Mouse (Mus musculus): ENCODE data around the gene Tspan4. TPM values are rescaled to one million over a fixed set of nuclear protein-coding genes. Genes with fewer than 3 reads are reported as not detected.

Tspan4 gene
- polyA plus RNA-seq, 1 experiment from 2014 or later, result 91.2 TPM

- Histone ChIP-seq H3K4me2 (ENCODE audit: low read depth, low read length) (no peak overlapping the region), H3K4me3 (ENCODE audit: low read length) (no peak overlapping the region), H3K27me3 (ENCODE audit: control insufficient read depth, insufficient read depth, low read depth, low read length) (peaks cover 4% of the 10 kb centered on the region), H3K9me3 (ENCODE audit: control insufficient read depth, low read length) (no peaks in the 10 kb centered on the region), H3K4me1 (replicated peaks; ENCODE audit: control insufficient read depth, insufficient read depth, low read length) (peaks cover 15% of the 10 kb centered on the region), H3K36me3 (ENCODE audit: control insufficient read depth, insufficient read depth, low read length) (no peaks in the 10 kb centered on the region), H3K9ac (ENCODE audit: low read length) (no peak overlapping the region), H3K27ac (ENCODE audit: low read length) (no peak overlapping the region)
- 92% methylated on average over 1 of the region's 1 CpGs for WGBS
- no peak for ATAC-seq (ENCODE audit: low read depth)
Measured at GRCm38 (mm10) chr7:141486239-141486638, 11.2 kb downstream of the Tspan4 start.

GRCm38 (mm10) chr7:141487141-141487540 is 12.1 kb downstream of the Tspan4 start:
- Histone ChIP-seq H3K27ac (ENCODE audit: low read length) (no peak overlapping the region), H3K9me3 (ENCODE audit: control insufficient read depth, low read length) (no peaks in the 10 kb centered on the region), H3K4me2 (ENCODE audit: low read depth, low read length) (no peak overlapping the region), H3K27me3 (ENCODE audit: control insufficient read depth, insufficient read depth, low read depth, low read length) (peaks cover 4% of the 10 kb centered on the region), H3K36me3 (ENCODE audit: control insufficient read depth, insufficient read depth, low read length) (no peaks in the 10 kb centered on the region; the same call in 1 of the 2 replicates), H3K9ac (ENCODE audit: low read length) (no peak overlapping the region), H3K4me3 (ENCODE audit: low read length) (no peak overlapping the region), H3K4me1 (replicated peaks; ENCODE audit: control insufficient read depth, insufficient read depth, low read length) (peaks cover 8% of the 10 kb centered on the region)
- 60% methylated on average over 7 of the region's 7 CpGs for WGBS
- ATAC-seq (ENCODE audit: low read depth), result no peak

GRCm38 (mm10) chr7:141491151-141491550 is 16.1 kb downstream of the Tspan4 start:
- peaks cover 5% of the 10 kb centered on the region for H3K36me3 ChIP-seq (ENCODE audit: control insufficient read depth, insufficient read depth, low read length)
- no peak overlapping the region for H3K9ac ChIP-seq (ENCODE audit: low read length)
- no peaks in the 10 kb centered on the region for H3K27me3 ChIP-seq (ENCODE audit: control insufficient read depth, insufficient read depth, low read depth, low read length)
- H3K9me3 ChIP-seq (ENCODE audit: control insufficient read depth, low read length), result no peaks in the 10 kb centered on the region
- no peak overlapping the region for H3K27ac ChIP-seq (ENCODE audit: low read length)
- no peak overlapping the region for H3K4me3 ChIP-seq (ENCODE audit: low read length)
- no peak overlapping the region for H3K4me2 ChIP-seq (ENCODE audit: low read depth, low read length)
- WGBS, result 77% methylated on average over 2 of the region's 2 CpGs
- H3K4me1 ChIP-seq (replicated peaks; ENCODE audit: control insufficient read depth, insufficient read depth, low read length), result no peaks in the 10 kb centered on the region
- no peak for ATAC-seq (ENCODE audit: low read depth)

- H3K9ac ChIP-seq (ENCODE audit: low read length), result no peak overlapping the region
- no peaks in the 10 kb centered on the region for H3K9me3 ChIP-seq (ENCODE audit: control insufficient read depth, low read length)
- ATAC-seq (ENCODE audit: low read depth), result no peak
- no peak overlapping the region for H3K4me3 ChIP-seq (ENCODE audit: low read length)
- no peaks in the 10 kb centered on the region for H3K27me3 ChIP-seq (ENCODE audit: control insufficient read depth, insufficient read depth, low read depth, low read length)
- 81% methylated on average over 5 of the region's 5 CpGs for WGBS
- H3K27ac ChIP-seq (ENCODE audit: low read length), result no peak overlapping the region
- peaks cover 5% of the 10 kb centered on the region for H3K36me3 ChIP-seq (ENCODE audit: control insufficient read depth, insufficient read depth, low read length)
- H3K4me2 ChIP-seq (ENCODE audit: low read depth, low read length), result no peak overlapping the region
- no peaks in the 10 kb centered on the region for H3K4me1 ChIP-seq (replicated peaks; ENCODE audit: control insufficient read depth, insufficient read depth, low read length)
Measured at GRCm38 (mm10) chr7:141492738-141493137, 17.7 kb downstream of the Tspan4 start.

GRCm38 (mm10) chr7:141493729-141494128 is 18.7 kb downstream of the Tspan4 start:
- H3K4me1 ChIP-seq (replicated peaks; ENCODE audit: control insufficient read depth, insufficient read depth, low read length), result no peaks in the 10 kb centered on the region
- H3K9ac ChIP-seq (ENCODE audit: low read length), result no peak overlapping the region
- 81% methylated on average over 1 of the region's 1 CpGs for WGBS
- no peak overlapping the region for H3K4me2 ChIP-seq (ENCODE audit: low read depth, low read length)
- peaks cover 5% of the 10 kb centered on the region for H3K36me3 ChIP-seq (ENCODE audit: control insufficient read depth, insufficient read depth, low read length)
- no peak for ATAC-seq (ENCODE audit: low read depth)
- H3K27me3 ChIP-seq (ENCODE audit: control insufficient read depth, insufficient read depth, low read depth, low read length), result no peaks in the 10 kb centered on the region
- no peaks in the 10 kb centered on the region for H3K9me3 ChIP-seq (ENCODE audit: control insufficient read depth, low read length)
- no peak overlapping the region for H3K4me3 ChIP-seq (ENCODE audit: low read length)
- no peak overlapping the region for H3K27ac ChIP-seq (ENCODE audit: low read length)

GRCm38 (mm10) chr7:141495379-141495778 is 20.3 kb downstream of the Tspan4 start:
- H3K4me3 ChIP-seq (ENCODE audit: low read length), result no peak overlapping the region

GRCm38 (mm10) chr7:141495940-141496339 is 20.9 kb downstream of the Tspan4 start:
- H3K4me1 ChIP-seq (replicated peaks; ENCODE audit: control insufficient read depth, insufficient read depth, low read length), result no peaks in the 10 kb centered on the region
- no peak overlapping the region for H3K4me3 ChIP-seq (ENCODE audit: low read length)
- H3K9me3 ChIP-seq (ENCODE audit: control insufficient read depth, low read length), result no peaks in the 10 kb centered on the region
- H3K27me3 ChIP-seq (ENCODE audit: control insufficient read depth, insufficient read depth, low read depth, low read length), result no peaks in the 10 kb centered on the region
- peaks cover 5% of the 10 kb centered on the region for H3K36me3 ChIP-seq (ENCODE audit: control insufficient read depth, insufficient read depth, low read length)
- no peak overlapping the region for H3K9ac ChIP-seq (ENCODE audit: low read length)
- H3K27ac ChIP-seq (ENCODE audit: low read length), result no peak overlapping the region
- ATAC-seq (ENCODE audit: low read depth), result no peak
- H3K4me2 ChIP-seq (ENCODE audit: low read depth, low read length), result no peak overlapping the region
- WGBS, result 78% methylated on average over 4 of the region's 4 CpGs

More at GRCm38 (mm10) chr7:141495379-141495778, 20.3 kb downstream of the Tspan4 start:
- Histone ChIP-seq H3K4me1 (replicated peaks; ENCODE audit: control insufficient read depth, insufficient read depth, low read length) (no peaks in the 10 kb centered on the region), H3K27ac (ENCODE audit: low read length) (no peak overlapping the region), H3K27me3 (ENCODE audit: control insufficient read depth, insufficient read depth, low read depth, low read length) (no peaks in the 10 kb centered on the region), H3K36me3 (ENCODE audit: control insufficient read depth, insufficient read depth, low read length) (peaks cover 5% of the 10 kb centered on the region), H3K9ac (ENCODE audit: low read length) (no peak overlapping the region), H3K9me3 (ENCODE audit: control insufficient read depth, low read length) (no peaks in the 10 kb centered on the region), H3K4me2 (ENCODE audit: low read depth, low read length) (no peak overlapping the region)
- WGBS, result 80% methylated on average over 2 of the region's 2 CpGs
- ATAC-seq (ENCODE audit: low read depth), result no peak

GRCm38 (mm10) chr7:141497600-141497999 is 22.6 kb downstream of the Tspan4 start:
- peaks cover 5% of the 10 kb centered on the region for H3K36me3 ChIP-seq (ENCODE audit: control insufficient read depth, insufficient read depth, low read length)
- no peak overlapping the region for H3K4me2 ChIP-seq (ENCODE audit: low read depth, low read length)
- H3K27me3 ChIP-seq (ENCODE audit: control insufficient read depth, insufficient read depth, low read depth, low read length), result no peaks in the 10 kb centered on the region
- no peaks in the 10 kb centered on the region for H3K4me1 ChIP-seq (replicated peaks; ENCODE audit: control insufficient read depth, insufficient read depth, low read length)
- no peak for ATAC-seq (ENCODE audit: low read depth)
- WGBS, result 90% methylated on average over 3 of the region's 3 CpGs
- H3K9me3 ChIP-seq (ENCODE audit: control insufficient read depth, low read length), result no peaks in the 10 kb centered on the region
- H3K4me3 ChIP-seq (ENCODE audit: low read length), result no peak overlapping the region
- H3K9ac ChIP-seq (ENCODE audit: low read length), result no peak overlapping the region
- no peak overlapping the region for H3K27ac ChIP-seq (ENCODE audit: low read length)

GRCm38 (mm10) chr7:141501820-141502555 is 26.9 kb downstream of the Tspan4 start:
- no peaks in the 10 kb centered on the region for H3K4me1 ChIP-seq (replicated peaks; ENCODE audit: control insufficient read depth, insufficient read depth, low read length)
- H3K9me3 ChIP-seq (ENCODE audit: control insufficient read depth, low read length), result no peaks in the 10 kb centered on the region
- 79% methylated on average over 7 of the region's 7 CpGs for WGBS
- no peak for ATAC-seq (ENCODE audit: low read depth)
- H3K36me3 ChIP-seq (ENCODE audit: control insufficient read depth, insufficient read depth, low read length), result no peaks in the 10 kb centered on the region
- H3K4me3 ChIP-seq (ENCODE audit: low read length), result no peak overlapping the region
- H3K4me2 ChIP-seq (ENCODE audit: low read depth, low read length), result no peak overlapping the region
- H3K27ac ChIP-seq (ENCODE audit: low read length), result no peak overlapping the region
- H3K9ac ChIP-seq (ENCODE audit: low read length), result no peak overlapping the region
- no peaks in the 10 kb centered on the region for H3K27me3 ChIP-seq (ENCODE audit: control insufficient read depth, insufficient read depth, low read depth, low read length)
